Mouse (Mus musculus) heart, embryonic 16.5 days (tissue): ENCODE measurements around the gene Fam184b. TPM values are rescaled to one million over a fixed set of nuclear protein-coding genes. Genes with fewer than 3 reads are reported as not detected.
A peak's percentile ranks its signal among the peaks of the same experiment; 100 is the strongest.

Source experiments
- ATAC-seq: fragments of 200-750 bp; cut with Nextera tagmentation; replicated peaks from 2 replicates; pipeline ENCODE4 v1.8.0; 2017; ENCODE audit warnings: moderate number of reproducible peaks; ENCODE audit not compliant: insufficient read depth, low FRiP score; ENCODE audit errors: extremely low read depth
- H3K27ac ChIP-seq: fragments of 300-500 bp; sonication (generic); 2 replicates; pipeline ENCODE4 v1.5.1; 2014; ENCODE audit warnings: mild to moderate bottlenecking, low read length, control low read depth, moderate library complexity
- H3K27me3 ChIP-seq: fragments of 300-500 bp; sonication (generic); 2 replicates; pipeline ENCODE4 v1.6.1; 2014; ENCODE audit warnings: low read length, mixed read lengths; ENCODE audit not compliant: control insufficient read depth, insufficient read depth
- H3K36me3 ChIP-seq: fragments of 300-500 bp; sonication (generic); 2 replicates; pipeline ENCODE4 v1.6.1; 2014; ENCODE audit not compliant: control insufficient read depth, insufficient read depth
- H3K4me1 ChIP-seq: fragments of 300-500 bp; sonication (generic); 2 replicates; pipeline ENCODE4 v1.6.1; 2014; ENCODE audit warnings: low read length, mixed read lengths; ENCODE audit not compliant: control insufficient read depth, insufficient read depth
- H3K4me2 ChIP-seq: fragments of 300-500 bp; sonication (generic); 2 replicates; pipeline ENCODE4 v1.6.1; 2014; ENCODE audit warnings: low read depth, mild to moderate bottlenecking, control low read depth, low read length
- H3K4me3 ChIP-seq: fragments of 300-500 bp; sonication (generic); 2 replicates; pipeline ENCODE4 v1.5.1; 2014; ENCODE audit warnings: mild to moderate bottlenecking, control low read depth, low read length
- H3K9ac ChIP-seq: fragments of 300-500 bp; sonication (generic); 2 replicates; pipeline ENCODE4 v1.6.1; 2014; ENCODE audit warnings: low read length, control low read depth
- H3K9me3 ChIP-seq: fragments of 300-500 bp; sonication (generic); replicated peaks from 2 replicates; pipeline ENCODE4 v1.6.1; 2016; ENCODE audit warnings: low read length; ENCODE audit not compliant: control insufficient read depth
- WGBS: fragments of 180-500 bp; shearing (Covaris S2); extraction: QIAGEN DNeasy Blood & Tissue Kit; methylation state at CpG from one replicate; pipeline ENCODE4 v1.1.7; 2014; 5-methylcytosine and 5-hydroxymethylcytosine counted together
- polyA plus RNA-seq: library from polyadenylated mRNA; unstranded; fragments of >200 nt; fragmentation: Nextera tagmentation; extraction: Ambion mirVana; gene quantifications from 2 replicates; pipeline ENCODE4 v1.2.1, GENCODE M21; 2015

The Fam184b gene
- polyA plus RNA-seq, 1 experiment from 2014 or later: 0.25 TPM

DNA sequence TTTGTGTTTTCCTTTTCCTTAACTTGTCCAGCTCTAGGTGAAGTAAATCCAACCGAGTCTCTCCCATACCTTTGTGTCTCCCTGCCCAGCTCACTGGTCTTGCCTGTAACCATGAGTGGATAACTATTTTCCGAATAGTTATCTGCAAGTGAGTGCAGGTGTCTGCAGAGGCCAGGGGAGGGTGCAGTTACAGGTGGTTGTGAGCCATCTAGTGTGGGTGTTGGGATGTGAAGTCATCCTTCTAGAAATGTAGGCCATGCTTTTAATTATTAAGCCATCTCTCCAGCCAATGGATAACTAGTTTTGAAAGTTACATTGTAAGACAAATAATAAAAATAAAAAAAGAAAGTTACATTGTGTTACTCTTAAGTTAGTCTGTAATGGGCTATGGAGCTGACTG, 125.9 kb downstream of the Fam184b start:
- Histone ChIP-seq H3K27ac (no peak overlapping the region), H3K9ac (no peak overlapping the region), H3K4me1 (no peaks in the 10 kb centered on the region), H3K4me3 (no peak overlapping the region), H3K4me2 (no peak overlapping the region), H3K36me3 (peaks cover 21% of the 10 kb centered on the region), H3K9me3 (no peaks in the 10 kb centered on the region), H3K27me3 (no peaks in the 10 kb centered on the region)
- ATAC-seq: no peak
- WGBS: 87% methylated on average over 2 of the region's 2 CpGs

DNA sequence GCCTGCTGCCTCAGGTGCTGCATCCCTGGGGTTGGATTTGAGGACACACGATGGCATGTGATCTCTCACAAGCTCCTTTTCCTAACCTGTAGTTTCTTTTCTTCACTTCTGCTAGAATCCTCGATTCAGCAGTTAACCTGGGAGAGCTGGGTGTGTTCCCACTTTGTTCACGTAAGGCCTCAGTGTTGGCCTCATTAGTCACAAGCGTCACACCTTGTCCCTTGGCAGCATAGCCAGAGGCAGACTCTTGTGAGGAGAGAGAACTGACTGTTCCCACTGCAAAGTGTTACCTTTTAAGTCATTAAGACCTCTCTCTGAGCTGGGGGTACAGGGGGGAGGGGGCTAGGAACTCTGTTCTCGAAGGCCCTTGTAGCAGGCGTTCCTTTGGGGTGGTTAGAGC, 126.5 kb downstream of the Fam184b start:
- no peak overlapping the region for H3K27ac ChIP-seq
- no peak overlapping the region for H3K4me2 ChIP-seq
- no peak for ATAC-seq
- no peak overlapping the region for H3K9ac ChIP-seq
- H3K4me3 ChIP-seq: no peak overlapping the region
- no peaks in the 10 kb centered on the region for H3K4me1 ChIP-seq
- H3K36me3 ChIP-seq: peaks cover 22% of the 10 kb centered on the region
- H3K9me3 ChIP-seq: no peaks in the 10 kb centered on the region
- WGBS: 87% methylated on average over 6 of the region's 6 CpGs
- H3K27me3 ChIP-seq: no peaks in the 10 kb centered on the region

DNA sequence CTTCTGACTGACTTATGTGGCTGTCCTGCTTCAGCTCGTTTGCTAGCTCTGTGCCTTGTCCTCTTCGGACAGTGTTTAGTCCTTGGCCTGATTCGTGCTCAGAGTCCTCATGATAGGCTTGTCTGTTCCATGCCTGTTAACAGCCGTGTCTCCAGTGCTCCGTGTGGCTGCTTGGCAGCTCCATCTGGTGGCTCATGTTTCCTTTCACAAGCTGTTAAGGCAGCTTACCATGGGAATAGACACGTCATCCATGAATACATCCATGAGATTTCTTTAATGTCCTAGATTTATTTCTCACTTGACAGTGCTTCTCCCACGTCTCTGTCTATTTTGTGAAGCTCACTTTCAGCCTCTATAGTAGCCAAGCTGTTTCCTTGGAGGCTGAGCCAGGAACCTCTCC, 129.3 kb downstream of the Fam184b start:
- no peaks in the 10 kb centered on the region for H3K27me3 ChIP-seq
- H3K36me3 ChIP-seq: peaks cover 44% of the 10 kb centered on the region
- H3K4me2 ChIP-seq: no peak overlapping the region
- H3K4me1 ChIP-seq: no peaks in the 10 kb centered on the region
- 76% methylated on average over 7 of the region's 7 CpGs for WGBS
- no peak overlapping the region for H3K9ac ChIP-seq
- no peak for ATAC-seq
- no peaks in the 10 kb centered on the region for H3K9me3 ChIP-seq
- no peak overlapping the region for H3K4me3 ChIP-seq
- no peak overlapping the region for H3K27ac ChIP-seq

DNA sequence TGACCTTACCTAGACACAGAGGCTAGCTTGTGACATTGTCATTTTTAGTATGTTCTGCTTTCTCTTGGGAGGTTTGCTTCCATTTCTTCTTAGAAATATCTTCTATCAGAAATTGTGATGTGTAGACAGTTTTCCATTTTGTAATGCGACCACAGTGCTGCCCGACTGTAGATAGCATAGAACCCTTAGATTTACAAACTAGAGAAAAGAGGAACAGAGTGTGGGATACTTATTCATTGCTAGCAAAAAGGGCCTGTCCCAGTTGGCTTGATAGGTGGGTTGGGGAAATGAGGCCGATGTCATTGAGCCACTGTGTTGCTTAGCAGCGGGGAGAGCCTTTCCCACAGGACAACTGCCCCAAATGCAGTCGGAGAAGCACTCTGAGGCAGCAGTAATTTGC, 141.8 kb downstream of the Fam184b start:
- Histone ChIP-seq H3K27me3 (no peaks in the 10 kb centered on the region), H3K27ac (no peak overlapping the region), H3K4me1 (peaks cover 10% of the 10 kb centered on the region), H3K36me3 (peaks cover 31% of the 10 kb centered on the region), H3K4me3 (no peak overlapping the region), H3K9ac (no peak overlapping the region), H3K4me2 (no peak overlapping the region), H3K9me3 (no peaks in the 10 kb centered on the region)
- ATAC-seq: no peak
- WGBS: 92% methylated on average over 5 of the region's 5 CpGs

DNA sequence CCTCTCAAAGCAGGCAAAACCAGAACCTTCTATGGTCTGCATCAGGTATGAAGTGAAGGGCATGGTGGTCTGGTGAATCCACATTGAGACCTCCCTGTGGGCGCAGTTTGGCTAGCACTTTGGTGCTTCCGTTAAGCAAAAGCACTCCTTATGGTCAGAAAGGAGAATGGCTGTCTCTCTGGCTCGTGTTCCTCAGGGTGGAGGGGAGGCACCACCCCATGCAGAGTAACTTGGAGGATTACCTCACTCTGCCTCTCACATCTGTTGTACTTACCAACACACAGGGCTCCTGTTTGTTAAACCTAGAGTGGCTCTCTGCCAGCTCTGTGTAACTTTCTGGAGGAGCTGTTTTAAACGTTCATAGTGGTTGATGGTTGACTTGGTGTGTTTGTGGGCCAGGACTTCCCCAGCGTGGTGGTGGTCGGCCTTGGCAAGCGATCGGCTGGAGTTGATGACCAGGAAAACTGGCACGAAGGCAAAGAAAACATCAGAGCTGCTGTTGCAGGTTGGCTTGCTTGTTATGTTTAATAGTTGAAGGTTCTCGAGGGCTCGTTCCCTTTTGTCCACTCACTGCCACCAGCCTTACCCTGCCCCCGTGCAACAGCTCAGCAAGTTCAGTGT, 142.4 kb downstream of the Fam184b start:
- Histone ChIP-seq H3K4me2 (no peak overlapping the region), H3K27me3 (no peaks in the 10 kb centered on the region), H3K36me3 (peaks cover 27% of the 10 kb centered on the region), H3K4me1 (peaks cover 10% of the 10 kb centered on the region), H3K27ac (no peak overlapping the region), H3K9me3 (no peaks in the 10 kb centered on the region), H3K4me3 (no peak overlapping the region), H3K9ac (no peak overlapping the region)
- WGBS: 77% methylated on average over 12 of the region's 12 CpGs
- ATAC-seq: no peak

DNA sequence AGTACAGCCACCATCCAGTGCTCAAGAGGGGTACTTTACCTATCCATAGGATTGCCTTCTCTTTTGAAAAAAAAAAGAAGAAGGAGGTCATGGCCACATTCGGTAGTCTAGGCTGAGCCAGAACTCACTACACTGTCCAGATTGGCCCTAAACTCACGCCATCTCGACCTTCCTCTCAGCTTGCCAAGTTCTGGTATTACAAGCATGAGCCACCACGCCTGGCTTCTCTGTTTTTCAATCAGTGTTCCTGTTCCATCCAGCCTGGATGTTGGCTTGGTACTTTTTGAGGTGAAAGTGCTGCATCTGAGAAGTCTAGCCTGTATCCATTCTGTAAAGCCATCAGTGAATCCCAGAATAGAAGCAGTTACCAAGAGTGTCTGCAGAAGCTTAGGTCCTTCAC, 142.9 kb downstream of the Fam184b start:
- no peak overlapping the region for H3K4me3 ChIP-seq
- peaks cover 25% of the 10 kb centered on the region for H3K36me3 ChIP-seq
- no peaks in the 10 kb centered on the region for H3K27me3 ChIP-seq
- no peaks in the 10 kb centered on the region for H3K9me3 ChIP-seq
- WGBS: 84% methylated on average over 4 of the region's 4 CpGs
- no peak overlapping the region for H3K27ac ChIP-seq
- peaks cover 10% of the 10 kb centered on the region for H3K4me1 ChIP-seq
- no peak overlapping the region for H3K9ac ChIP-seq
- H3K4me2 ChIP-seq: no peak overlapping the region
- ATAC-seq: no peak

DNA sequence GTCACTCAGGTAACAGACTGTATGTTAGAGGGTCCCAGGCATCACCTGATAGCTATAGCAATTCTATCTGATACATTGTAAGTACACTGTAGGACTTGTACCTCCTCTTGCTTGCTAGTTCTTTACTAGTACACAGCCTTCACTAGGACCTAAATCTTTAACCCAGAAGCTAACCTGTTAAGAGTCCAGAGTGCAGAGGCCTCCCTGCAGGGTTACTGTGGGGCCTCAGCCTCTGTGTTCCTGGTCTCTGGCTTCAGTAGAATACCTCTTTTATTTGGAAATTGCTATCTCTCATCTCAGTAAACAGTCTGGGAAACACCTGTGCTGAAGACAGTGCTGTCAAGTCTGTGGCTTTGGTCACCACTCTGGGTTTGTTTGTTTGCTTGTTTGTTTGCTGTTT, 143.4 kb downstream of the Fam184b start:
- no peak for ATAC-seq
- Histone ChIP-seq H3K4me1 (peaks cover 10% of the 10 kb centered on the region), H3K27ac (no peak overlapping the region), H3K4me2 (no peak overlapping the region), H3K9me3 (no peaks in the 10 kb centered on the region), H3K36me3 (peaks cover 21% of the 10 kb centered on the region; the same call in 1 of the 2 replicates), H3K27me3 (0 out of 2 replicates have a peak, but pooled peaks cover 2% of the 10 kb centered on the region), H3K9ac (no peak overlapping the region), H3K4me3 (no peak overlapping the region)

DNA sequence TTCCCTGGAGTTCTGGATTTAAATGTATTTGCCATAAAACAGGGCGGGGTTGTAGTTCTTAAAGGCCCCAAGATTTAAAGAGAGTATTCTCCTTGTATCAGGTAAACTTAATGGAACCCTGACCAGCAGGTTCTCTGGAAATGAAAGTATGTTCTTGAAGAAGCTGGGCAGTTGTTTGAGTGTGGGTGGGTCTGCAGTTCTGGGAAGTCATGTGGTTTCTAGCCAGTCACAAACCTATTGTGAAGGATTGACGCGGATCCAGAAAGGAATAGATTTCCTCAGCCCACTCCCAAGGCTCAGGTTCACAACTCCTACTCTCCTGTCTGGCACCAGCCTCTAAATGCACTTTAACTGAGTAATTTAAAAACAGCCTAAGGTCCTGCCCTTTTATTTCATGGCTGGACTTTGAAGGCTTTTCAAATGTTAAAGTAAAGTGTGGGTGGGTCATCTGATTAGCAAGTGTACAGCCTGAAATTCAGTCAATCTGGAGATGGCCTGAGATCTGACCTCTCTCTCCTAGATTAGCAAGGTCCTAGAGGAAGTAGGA, 143.9 kb downstream of the Fam184b start:
- Histone ChIP-seq H3K4me2 (no peak overlapping the region), H3K27me3 (0 out of 2 replicates have a peak, but pooled peaks cover 3% of the 10 kb centered on the region), H3K9ac (no peak overlapping the region), H3K4me1 (peaks cover 10% of the 10 kb centered on the region), H3K36me3 (peaks cover 17% of the 10 kb centered on the region; the same call in 1 of the 2 replicates), H3K27ac (no peak overlapping the region), H3K4me3 (no peak overlapping the region), H3K9me3 (no peaks in the 10 kb centered on the region)
- no peak for ATAC-seq
- 85% methylated on average over 3 of the region's 3 CpGs for WGBS

DNA sequence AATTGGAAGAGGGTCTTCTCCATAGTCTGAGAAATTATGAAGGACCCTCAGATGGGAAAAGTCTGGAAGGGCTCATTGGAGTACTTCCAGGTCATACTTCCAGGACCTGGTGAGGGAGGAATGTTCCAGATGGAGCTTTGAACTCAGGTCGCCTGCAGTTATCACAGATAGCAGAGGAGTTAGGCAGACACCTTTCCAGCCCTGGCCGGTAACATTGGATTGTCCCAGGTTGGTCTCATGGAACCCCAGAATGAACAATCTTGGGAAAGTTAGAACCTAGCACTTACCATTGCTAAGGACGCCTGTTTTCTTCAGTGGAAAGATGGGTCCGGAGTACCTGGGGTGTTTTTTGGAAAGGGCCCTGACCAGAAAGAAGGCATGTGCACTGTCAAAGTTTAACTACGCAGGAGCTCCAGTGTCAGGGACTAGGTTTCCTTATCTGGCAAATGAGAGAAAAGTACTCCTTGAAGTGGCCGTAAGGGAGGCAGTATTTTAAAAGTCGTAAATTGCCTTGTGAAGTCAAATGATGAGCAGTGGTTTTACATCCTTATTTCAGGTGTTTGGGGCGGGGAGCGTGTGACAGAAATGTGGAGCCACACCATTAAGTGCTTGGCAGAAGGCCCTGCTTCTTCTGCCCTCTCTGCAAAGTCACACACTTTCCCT, 145.2 kb downstream of the Fam184b start:
- no peak overlapping the region for H3K27ac ChIP-seq
- 50% methylated on average over 9 of the region's 9 CpGs for WGBS
- peak overlapping the region; percentile 82 for H3K4me3 ChIP-seq
- peak overlapping the region; percentile 89 for H3K9ac ChIP-seq
- H3K9me3 ChIP-seq: no peaks in the 10 kb centered on the region
- H3K4me1 ChIP-seq: peaks cover 10% of the 10 kb centered on the region
- peaks cover 10% of the 10 kb centered on the region; the same call in 1 of the 2 replicates for H3K36me3 ChIP-seq
- no peak for ATAC-seq
- 0 out of 2 replicates have a peak, but pooled peaks cover 3% of the 10 kb centered on the region for H3K27me3 ChIP-seq
- peak overlapping the region; percentile 91 for H3K4me2 ChIP-seq
